Mouse (Mus musculus) limb, embryonic 15.5 days (tissue): Measurements from ENCODE around the gene Ptchd3. TPM values are rescaled to one million over a fixed set of nuclear protein-coding genes. Genes with fewer than 3 reads are reported as not detected.

Experiments
- ATAC-seq: fragments of 200-750 bp; cut with Nextera tagmentation; 2 replicates; pipeline ENCODE4 v1.8.0; 2017; ENCODE audit warnings: low read depth, moderate TSS enrichment; ENCODE audit not compliant: insufficient number of reproducible peaks, low FRiP score, low TSS enrichment
- H3K27ac ChIP-seq: fragments of 300-500 bp; sonication (generic); 2 replicates; pipeline ENCODE4 v1.5.1; 2015; ENCODE audit warnings: moderate library complexity, mild to moderate bottlenecking, inconsistent platforms
- H3K27me3 ChIP-seq: fragments of 300-500 bp; sonication (generic); 2 replicates; pipeline ENCODE4 v1.6.1; 2015; ENCODE audit warnings: inconsistent platforms
- H3K36me3 ChIP-seq: fragments of 300-500 bp; sonication (generic); 2 replicates; pipeline ENCODE4 v1.6.1; 2015; ENCODE audit warnings: inconsistent platforms
- H3K4me1 ChIP-seq: fragments of 300-500 bp; sonication (generic); 2 replicates; pipeline ENCODE4 v1.6.1; 2015; ENCODE audit warnings: inconsistent platforms
- H3K4me2 ChIP-seq: fragments of 300-500 bp; sonication (generic); 2 replicates; pipeline ENCODE4 v1.6.1; 2015; ENCODE audit warnings: mild to moderate bottlenecking, inconsistent platforms
- H3K4me3 ChIP-seq: fragments of 300-500 bp; sonication (generic); 2 replicates; pipeline ENCODE4 v1.5.1; 2015; ENCODE audit warnings: mild to moderate bottlenecking, inconsistent platforms
- H3K9ac ChIP-seq: fragments of 300-500 bp; sonication (generic); 2 replicates; pipeline ENCODE4 v1.6.1; 2015; ENCODE audit warnings: inconsistent platforms
- H3K9me3 ChIP-seq: fragments of 300-500 bp; sonication (generic); 2 replicates; pipeline ENCODE4 v1.6.1; 2016; ENCODE audit warnings: inconsistent platforms
- WGBS: fragments of 180-500 bp; shearing (Covaris S2); methylation state at CpG from one replicate; pipeline ENCODE4 v1.1.7; 2015; 5-methylcytosine and 5-hydroxymethylcytosine counted together
- polyA plus RNA-seq: library from polyadenylated mRNA; unstranded; fragments of >200 nt; fragmentation: Nextera tagmentation; extraction: Ambion mirVana; gene quantifications from 2 replicates; pipeline ENCODE4 v1.2.1, GENCODE M21; 2015

The Ptchd3 gene
- polyA plus RNA-seq, result 0.08 and 0.09 TPM in 2 replicates

DNA sequence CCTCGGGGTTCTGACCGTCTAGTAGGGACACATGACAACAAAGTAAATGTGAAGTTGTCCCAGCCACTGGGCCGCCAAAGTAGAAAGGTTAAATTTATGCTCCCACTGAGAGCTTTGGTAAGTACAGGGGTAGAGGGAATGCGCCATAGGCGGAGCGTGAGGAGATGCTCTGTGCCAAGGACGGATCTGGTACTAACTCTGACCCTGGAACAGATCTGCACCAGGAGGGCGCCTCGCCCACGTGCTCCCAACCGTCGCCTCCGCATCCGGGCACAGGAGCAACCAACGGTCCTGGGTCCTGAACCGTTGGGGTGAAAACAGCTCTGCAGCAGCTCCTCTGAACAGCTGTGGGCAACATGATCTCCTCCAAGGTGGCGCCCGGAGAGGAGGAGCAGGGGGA lies at the start of gene Ptchd3:
TSS of gene Ptchd3 (plus strand) at position 301 of the 400 bp plus-strand sequence.
- H3K4me3 ChIP-seq, result peak within 1 kb of the TSS; percentile 7; the same call in 1 of the 2 replicates
- peak within 1 kb of the TSS; percentile 19; the same call in 1 of the 2 replicates for H3K4me2 ChIP-seq
- peaks cover 7% of the 10 kb centered on the region; the same call in 1 of the 2 replicates for H3K4me1 ChIP-seq
- no peak for ATAC-seq
- no peaks in the 10 kb centered on the region for H3K36me3 ChIP-seq
- H3K9ac ChIP-seq, result no peak within 1 kb of the TSS
- H3K27ac ChIP-seq, result no peak within 1 kb of the TSS
- WGBS, result 59% methylated on average over 18 of the region's 18 CpGs
- H3K9me3 ChIP-seq, result no peaks in the 10 kb centered on the region
- peaks cover 8% of the 10 kb centered on the region; the same call in 1 of the 2 replicates for H3K27me3 ChIP-seq

DNA sequence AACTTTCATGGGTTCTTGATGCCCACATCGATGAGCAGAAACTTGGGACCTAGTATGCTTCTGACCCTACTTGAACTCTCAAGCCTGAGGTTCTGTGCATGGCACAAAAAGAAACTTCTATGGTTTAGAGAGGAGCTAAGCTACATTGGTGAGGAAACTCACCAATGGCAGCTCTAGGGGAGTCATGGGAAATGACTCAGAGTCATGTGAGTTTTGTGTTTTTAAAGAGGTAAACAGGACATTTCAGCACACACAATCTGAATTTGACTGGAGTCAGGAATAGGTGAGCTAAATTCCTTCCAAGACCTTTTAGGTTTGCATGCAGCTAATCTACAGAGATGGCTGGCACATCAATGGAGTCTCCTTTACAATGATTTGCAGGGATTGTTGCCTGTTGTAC lies 48.2 kb upstream of the Ptchd3 start:
- WGBS, result 78% methylated on average over 1 of the region's 1 CpGs
- H3K27me3 ChIP-seq, result no peaks in the 10 kb centered on the region

DNA sequence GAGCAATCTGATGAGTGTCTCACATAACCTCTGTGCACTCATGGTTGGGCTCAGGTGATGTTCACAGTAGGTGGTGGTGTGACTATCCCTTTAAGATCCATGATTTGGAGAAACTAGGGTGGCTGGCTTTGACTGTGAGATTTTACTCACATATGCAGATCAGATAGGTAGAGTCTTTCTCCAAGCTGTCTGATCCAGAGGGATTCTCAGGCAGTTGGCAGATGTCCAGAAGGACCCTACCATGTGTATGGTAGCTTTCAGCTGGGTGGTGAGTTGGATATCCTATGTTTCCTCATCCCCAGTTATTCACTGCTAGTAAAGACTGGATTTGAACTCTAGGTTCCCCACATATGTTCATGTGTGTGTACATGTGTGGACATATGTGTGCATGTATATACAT lies 42.6 kb upstream of the Ptchd3 start:
- Histone ChIP-seq H3K27me3 (no peaks in the 10 kb centered on the region), H3K9ac (no peak overlapping the region), H3K9me3 (no peaks in the 10 kb centered on the region), H3K27ac (no peak overlapping the region), H3K36me3 (no peaks in the 10 kb centered on the region), H3K4me3 (no peak overlapping the region), H3K4me2 (no peak overlapping the region), H3K4me1 (no peaks in the 10 kb centered on the region)
- ATAC-seq, result no peak

More for the DNA sequence above, 48.2 kb upstream of the Ptchd3 start:
- no peak overlapping the region for H3K27ac ChIP-seq
- H3K4me3 ChIP-seq, result no peak overlapping the region
- H3K4me2 ChIP-seq, result no peak overlapping the region
- no peak overlapping the region for H3K9ac ChIP-seq
- no peaks in the 10 kb centered on the region for H3K9me3 ChIP-seq
- H3K36me3 ChIP-seq, result no peaks in the 10 kb centered on the region
- no peak for ATAC-seq
- no peaks in the 10 kb centered on the region for H3K4me1 ChIP-seq

DNA sequence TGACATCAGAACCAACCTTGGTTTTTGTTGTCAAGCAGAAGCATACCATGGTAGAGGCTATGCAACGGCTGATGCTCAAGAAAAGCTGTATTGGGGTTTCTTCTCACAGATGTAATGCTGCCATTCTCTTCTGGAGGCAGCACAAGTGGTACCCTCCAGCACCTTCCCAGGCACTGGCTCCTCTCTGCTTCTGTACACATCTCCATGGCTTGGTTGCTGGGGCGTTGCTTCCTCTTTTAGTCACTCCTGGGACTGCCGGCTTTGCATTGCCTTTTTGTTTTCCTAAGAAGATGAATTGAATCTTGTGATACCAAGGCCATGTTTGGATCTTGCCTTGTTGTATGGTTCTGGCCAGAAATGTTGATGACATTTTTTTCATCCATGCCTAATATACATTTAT lies 40.5 kb upstream of the Ptchd3 start:
- Histone ChIP-seq H3K36me3 (no peaks in the 10 kb centered on the region), H3K4me1 (peaks cover 2% of the 10 kb centered on the region), H3K27me3 (no peaks in the 10 kb centered on the region), H3K9me3 (no peaks in the 10 kb centered on the region), H3K27ac (no peak overlapping the region), H3K9ac (no peak overlapping the region), H3K4me2 (no peak overlapping the region), H3K4me3 (no peak overlapping the region)
- 85% methylated on average over 3 of the region's 3 CpGs for WGBS
- no peak for ATAC-seq

DNA sequence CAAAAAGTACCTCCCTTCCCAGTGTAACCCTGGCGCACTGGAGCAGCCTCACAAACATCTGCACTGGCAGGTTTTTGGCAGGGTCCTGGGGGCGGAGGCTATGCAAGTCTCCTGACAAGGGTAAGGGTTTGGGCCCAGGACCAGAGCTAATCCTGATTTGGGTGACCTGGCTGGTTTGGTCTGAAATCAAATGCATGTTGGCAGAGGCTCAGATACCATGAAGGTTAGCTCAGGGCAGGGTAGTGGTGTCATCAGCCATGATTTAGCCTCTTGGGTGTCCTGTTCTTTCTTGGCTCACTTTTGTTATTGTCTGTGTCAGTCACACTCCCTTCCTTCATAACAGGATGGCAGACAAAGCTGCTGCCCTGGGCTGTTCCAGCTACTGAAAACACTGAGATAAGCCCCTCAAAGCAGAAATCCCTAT lies 39.4 kb upstream of the Ptchd3 start:
- no peaks in the 10 kb centered on the region for H3K27me3 ChIP-seq
- H3K27ac ChIP-seq, result 0 out of 2 replicates have a peak overlapping the region, but pooled peaks have one; percentile 11
- H3K4me1 ChIP-seq, result peaks cover 8% of the 10 kb centered on the region
- no peak for ATAC-seq
- H3K9ac ChIP-seq, result no peak overlapping the region
- no peaks in the 10 kb centered on the region for H3K9me3 ChIP-seq
- H3K36me3 ChIP-seq, result no peaks in the 10 kb centered on the region
- H3K4me3 ChIP-seq, result no peak overlapping the region
- 72% methylated on average over 2 of the region's 2 CpGs for WGBS
- no peak overlapping the region for H3K4me2 ChIP-seq

DNA sequence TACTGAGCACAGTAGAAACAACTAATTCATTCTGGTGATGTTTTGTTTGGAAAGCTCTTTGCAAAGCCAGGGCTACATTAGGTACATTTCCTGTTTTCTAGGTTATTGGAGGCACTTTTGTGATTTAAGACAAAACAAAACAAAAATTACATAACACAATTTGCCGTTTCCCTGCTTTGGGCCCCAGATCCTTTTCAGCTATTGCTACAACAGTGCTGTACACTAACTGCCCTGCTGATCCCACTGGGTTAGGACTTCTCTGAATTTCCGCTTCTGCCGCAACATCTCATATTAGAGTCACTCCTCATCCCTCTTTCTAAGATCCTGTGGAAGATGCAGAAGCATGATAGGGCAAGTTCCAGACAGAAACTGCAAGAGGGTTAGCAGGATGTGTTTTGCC lies 38.6 kb upstream of the Ptchd3 start:
- no peaks in the 10 kb centered on the region for H3K36me3 ChIP-seq
- no peak for ATAC-seq
- no peak overlapping the region for H3K9ac ChIP-seq
- no peak overlapping the region for H3K4me3 ChIP-seq
- no peaks in the 10 kb centered on the region for H3K27me3 ChIP-seq
- H3K4me1 ChIP-seq, result peaks cover 8% of the 10 kb centered on the region
- H3K27ac ChIP-seq, result no peak overlapping the region
- WGBS, result 81% methylated on average over 3 of the region's 3 CpGs
- no peaks in the 10 kb centered on the region for H3K9me3 ChIP-seq
- no peak overlapping the region for H3K4me2 ChIP-seq

DNA sequence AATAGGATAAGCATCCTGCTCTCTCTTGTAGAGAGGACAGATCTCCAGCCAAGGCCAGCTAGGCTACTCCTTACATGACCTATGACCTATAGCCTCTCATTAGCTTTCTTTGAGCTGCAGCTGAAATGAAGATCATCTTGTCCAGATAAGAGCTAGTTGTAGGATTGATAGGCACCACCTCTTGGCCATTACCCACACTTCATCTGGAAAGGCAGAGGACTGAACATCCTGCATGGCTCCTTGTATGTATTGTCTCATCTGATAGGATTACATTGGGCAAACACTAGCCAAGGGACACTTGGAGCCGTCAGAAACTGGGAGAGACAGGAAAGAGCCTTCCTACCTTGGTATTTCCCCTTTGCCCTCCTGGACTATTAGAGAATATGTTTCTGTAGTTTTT lies 38.1 kb upstream of the Ptchd3 start:
- Histone ChIP-seq H3K4me2 (no peak overlapping the region), H3K4me3 (no peak overlapping the region), H3K9ac (no peak overlapping the region), H3K27ac (no peak overlapping the region), H3K4me1 (peaks cover 8% of the 10 kb centered on the region), H3K27me3 (no peaks in the 10 kb centered on the region), H3K9me3 (no peaks in the 10 kb centered on the region), H3K36me3 (no peaks in the 10 kb centered on the region)
- 68% methylated on average over 1 of the region's 1 CpGs for WGBS
- no peak for ATAC-seq

DNA sequence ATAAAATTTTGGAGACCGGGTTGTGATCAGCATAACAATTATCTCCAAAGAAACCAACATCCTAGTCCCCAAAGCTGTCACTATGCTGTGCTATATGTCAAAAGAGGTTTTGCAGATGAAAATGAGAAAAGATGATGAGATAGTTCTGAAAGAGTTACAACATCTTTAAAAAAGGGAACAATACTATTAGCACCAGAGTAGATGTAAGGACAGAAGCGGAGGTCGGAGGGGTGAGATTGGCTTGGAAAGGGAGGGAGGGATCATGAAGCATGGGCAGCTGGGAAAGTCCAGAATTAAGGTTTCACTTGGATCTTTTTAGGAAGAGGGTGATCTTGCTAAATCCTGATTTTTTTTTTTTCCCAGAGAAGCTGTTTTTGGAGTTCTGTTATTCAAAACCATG lies 36.5 kb upstream of the Ptchd3 start:
- no peak overlapping the region for H3K4me2 ChIP-seq
- no peaks in the 10 kb centered on the region for H3K27me3 ChIP-seq
- H3K27ac ChIP-seq, result no peak overlapping the region
- no peak overlapping the region for H3K4me3 ChIP-seq
- H3K4me1 ChIP-seq, result peaks cover 8% of the 10 kb centered on the region
- H3K36me3 ChIP-seq, result no peaks in the 10 kb centered on the region
- no peak overlapping the region for H3K9ac ChIP-seq
- 89% methylated on average over 3 of the region's 3 CpGs for WGBS
- H3K9me3 ChIP-seq, result no peaks in the 10 kb centered on the region
- ATAC-seq, result no peak

DNA sequence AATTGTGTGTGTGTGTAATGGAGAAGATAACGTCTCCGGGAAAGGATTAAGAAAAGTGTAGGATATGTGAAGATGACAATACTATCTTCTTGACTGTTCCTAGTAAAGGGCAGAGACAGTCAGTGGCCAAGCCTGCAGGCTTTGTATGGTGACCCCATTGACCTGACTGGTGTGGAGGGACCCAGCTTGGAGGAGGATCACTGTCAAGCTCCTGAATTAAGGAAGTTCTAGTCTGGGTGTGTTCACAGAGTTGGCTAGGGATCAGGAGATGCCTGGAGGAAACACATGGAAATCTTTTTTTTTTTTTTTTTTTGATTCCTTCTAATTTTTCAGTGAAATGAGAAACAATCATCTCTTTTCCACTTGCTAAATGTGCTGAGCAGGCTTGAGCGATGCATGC lies 35.9 kb upstream of the Ptchd3 start:
- peaks cover 8% of the 10 kb centered on the region for H3K4me1 ChIP-seq
- no peaks in the 10 kb centered on the region for H3K9me3 ChIP-seq
- ATAC-seq, result no peak
- H3K27ac ChIP-seq, result 0 out of 2 replicates have a peak overlapping the region, but pooled peaks have one; percentile 28
- no peaks in the 10 kb centered on the region for H3K27me3 ChIP-seq
- no peak overlapping the region for H3K9ac ChIP-seq
- WGBS, result 81% methylated on average over 3 of the region's 3 CpGs
- H3K4me2 ChIP-seq, result no peak overlapping the region
- no peaks in the 10 kb centered on the region for H3K36me3 ChIP-seq
- no peak overlapping the region for H3K4me3 ChIP-seq

DNA sequence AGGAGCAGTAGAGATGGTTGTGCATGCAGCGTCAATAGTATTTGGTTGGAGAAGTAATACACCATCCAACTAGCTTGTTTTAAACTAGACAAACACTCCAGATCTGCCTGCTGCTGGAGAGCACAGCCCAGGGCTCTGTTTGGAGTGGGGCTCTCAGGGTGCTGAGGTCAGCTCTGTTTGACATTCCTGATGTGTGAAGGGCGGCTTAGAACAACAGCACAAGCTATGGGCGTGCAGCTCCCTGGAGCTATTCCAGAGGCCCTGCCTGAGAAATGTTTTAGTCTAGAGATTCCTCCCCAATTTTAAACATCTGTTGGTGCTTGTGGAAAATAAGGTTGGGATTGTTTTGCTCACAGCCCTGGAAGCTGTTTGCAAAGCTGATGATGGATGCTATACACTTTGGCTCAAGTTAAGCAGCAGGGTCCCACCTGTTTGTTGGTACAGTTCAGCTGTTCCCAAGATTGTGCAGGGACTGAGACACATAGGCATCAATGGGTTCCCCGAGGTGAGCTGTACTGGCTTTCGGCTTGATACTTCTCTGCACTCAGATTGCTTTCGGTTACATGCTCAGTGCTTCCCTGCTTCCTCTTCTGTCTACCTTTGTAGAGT lies 35.4 kb upstream of the Ptchd3 start:
- H3K27ac ChIP-seq, result peak overlapping the region; percentile 28
- H3K27me3 ChIP-seq, result no peaks in the 10 kb centered on the region
- H3K4me3 ChIP-seq, result no peak overlapping the region
- H3K36me3 ChIP-seq, result no peaks in the 10 kb centered on the region
- ATAC-seq, result no peak; the same call in 1 of the 2 replicates
- peaks cover 8% of the 10 kb centered on the region for H3K4me1 ChIP-seq
- H3K9me3 ChIP-seq, result no peaks in the 10 kb centered on the region
- WGBS, result 53% methylated on average over 6 of the region's 6 CpGs
- H3K4me2 ChIP-seq, result no peak overlapping the region
- no peak overlapping the region for H3K9ac ChIP-seq

DNA sequence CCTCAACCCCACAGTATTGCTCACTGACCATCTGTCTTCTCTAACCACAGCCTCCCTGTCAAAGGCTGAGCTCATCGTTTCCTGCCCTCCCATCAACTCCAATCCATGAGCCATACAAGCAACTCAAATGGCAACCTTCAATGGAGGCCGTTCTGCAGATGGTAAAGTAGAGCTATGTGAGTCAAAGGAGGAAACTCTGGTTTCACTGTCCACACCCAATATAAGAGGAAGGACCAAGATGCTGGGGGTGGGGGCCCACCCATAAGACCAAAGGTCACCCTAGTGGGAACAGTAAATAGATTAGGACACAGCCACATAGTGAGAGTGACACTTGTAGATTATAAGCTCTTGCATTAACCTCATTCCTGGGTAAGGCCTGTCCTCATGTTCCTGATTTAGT lies 34.1 kb upstream of the Ptchd3 start:
- 89% methylated on average over 2 of the region's 2 CpGs for whole genome bisulfite sequencing
- H3K9ac ChIP-seq, result no peak overlapping the region
- no peaks in the 10 kb centered on the region for H3K36me3 ChIP-seq
- no peaks in the 10 kb centered on the region for H3K9me3 ChIP-seq
- H3K4me1 ChIP-seq, result peaks cover 8% of the 10 kb centered on the region
- no peak overlapping the region for H3K4me2 ChIP-seq
- H3K4me3 ChIP-seq, result no peak overlapping the region
- no peak overlapping the region for H3K27ac ChIP-seq
- no peaks in the 10 kb centered on the region for H3K27me3 ChIP-seq
- no peak for ATAC-seq

DNA sequence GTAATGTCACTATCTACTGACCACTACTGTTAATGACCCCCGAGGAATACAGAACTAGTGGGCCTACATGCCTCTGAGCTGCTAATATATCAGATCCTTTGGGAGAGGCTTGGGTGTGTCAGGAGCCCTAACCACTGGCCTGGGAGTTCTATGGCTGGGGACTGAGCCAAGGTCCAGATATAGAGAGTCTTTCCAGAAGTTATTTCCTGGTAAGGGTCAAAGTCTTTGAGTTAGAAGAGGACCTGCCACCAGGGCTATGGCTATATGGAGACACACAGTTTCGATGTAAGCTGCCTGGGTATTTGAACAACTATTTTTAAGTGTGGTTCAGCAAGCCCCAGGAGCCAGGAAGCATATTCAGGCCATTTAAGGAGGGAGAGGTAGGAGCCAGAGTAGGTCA lies 31.5 kb upstream of the Ptchd3 start:
- ATAC-seq, result no peak
- WGBS, result 85% methylated on average over 2 of the region's 2 CpGs
- no peak overlapping the region for H3K4me2 ChIP-seq
- H3K9me3 ChIP-seq, result no peaks in the 10 kb centered on the region
- H3K36me3 ChIP-seq, result no peaks in the 10 kb centered on the region
- no peaks in the 10 kb centered on the region for H3K27me3 ChIP-seq
- H3K4me3 ChIP-seq, result no peak overlapping the region
- peaks cover 8% of the 10 kb centered on the region for H3K4me1 ChIP-seq
- no peak overlapping the region for H3K27ac ChIP-seq
- no peak overlapping the region for H3K9ac ChIP-seq
